ENCODE assay signal across 19 mouse cellular contexts in genomic region chr17:26437089-26437815, GRCm38 (mm10). TPM values are rescaled to one million over a fixed set of nuclear protein-coding genes. Genes with fewer than 3 reads are reported as not detected.
DNase-seq lines count a peak whose midpoint lies in the region; ATAC-seq lines count a peak whose summit lies in the region.
"Had no signal": no experiment of that assay in that cellular context is flagged by ENCODE, and none has a peak within 500 bp of the region (broad histone marks: within the 10 kb centered on the region; RNA-seq: fewer than 3 reads in every experiment).

No protein-coding gene starts in this region.

- peak; percentile 92 for ATAC-seq in granulocyte monocyte progenitor cell, adult 5-6 weeks (replicated peaks; ENCODE audit: poor library complexity, severe bottlenecking)
- ATAC-seq in megakaryocyte-erythroid progenitor cell, adult 5-6 weeks (replicated peaks; ENCODE audit: low FRiP score, low TSS enrichment, poor library complexity, severe bottlenecking): no peak
- ATAC-seq: CD4-positive, CD25-positive, alpha-beta regulatory T cell, adult 4 months; forebrain, embryonic 16.5 days; hindbrain, embryonic 16.5 days; intestine, embryonic 16.5 days; liver, embryonic 12.5 days; Patski had no signal

- intact Hi-C loops in heart, postnatal 14 days (cut with DNase I): no loop called here

- DNase-seq in heart, adult 11 months: peak; percentile 95
- DNase-seq in heart, postnatal 14 days: no peak
- DNase-seq in lung, postnatal 36 days: peak; percentile 50
- no peak for DNase-seq in lung, postnatal 4 days
- DNase-seq in cerebellum, adult 11-12 months: no peak
- DNase-seq: adrenal gland, postnatal 36 days; cerebellum, adult 8-10 months; kidney, postnatal 25 days; lung, adult 2 months; lung, postnatal 14 days; right cerebral cortex, postnatal 14 days had no signal

RNA-seq across cellular contexts. Expression of gene Neurl1b, which starts 22.6 kb away (rescaled TPM):
- 10 to 100 TPM in 1 of 2 experiments, 1 to 10 TPM in 1; 8.9 to 12.3 TPM for total RNA-seq in heart, postnatal 14 days (2021)
- 1.4 TPM in 2 replicates for total RNA-seq in granulocyte monocyte progenitor cell, adult 5-6 weeks (2014; fragmentation: Nextera tagmentation)
- total RNA-seq in granulocyte monocyte progenitor cell, adult 5-6 weeks (2017): 0.65 and 3.6 TPM in 2 replicates
- 0.22 and 0.25 TPM in 2 replicates for total RNA-seq in megakaryocyte-erythroid progenitor cell, adult 5-6 weeks (2014; fragmentation: Nextera tagmentation)
- 0.09 and 0.53 TPM in 2 replicates for total RNA-seq in megakaryocyte-erythroid progenitor cell, adult 5-6 weeks (2017)

Comparison
In these comparisons a context has a peak if more than half of its experiments do, and no peak if none do; other contexts are left out.
1. DNase-seq: peak in heart, adult 11 months (single experiment) and lung, postnatal 36 days (single experiment); none in heart, postnatal 14 days (0 of 2), lung, postnatal 4 days (0 of 2) and cerebellum, adult 11-12 months (single experiment).